Mouse (Mus musculus): ENCODE data around the gene Lamp2. TPM values are rescaled to one million over a fixed set of nuclear protein-coding genes. Genes with fewer than 3 reads are reported as not detected.

Gene Lamp2
- 71.7 TPM for polyA plus RNA-seq (2017; shearing (Covaris generic))

GRCm38 (mm10) chrX:38455890-38456634 lies at the start of gene Lamp2:
Lamp2 (minus strand) TSS chrX:38456454.

Other genes starting within 250 kb of the Lamp2 start
- 0.98 TPM for gene Tmem255a, start 204.0 kb downstream of the Lamp2 start, polyA plus RNA-seq (2017; shearing (Covaris generic))
- not detected for gene Atp1b4, start 140.3 kb downstream of the Lamp2 start, polyA plus RNA-seq (2017; shearing (Covaris generic))
- 43.4 TPM for gene Cul4b, start 119.7 kb upstream of the Lamp2 start, polyA plus RNA-seq (2017; shearing (Covaris generic))
- gene Mcts1, start 144.1 kb upstream of the Lamp2 start, polyA plus RNA-seq (2017; shearing (Covaris generic)), result 153 TPM
- gene C1galt1c1, start 178.6 kb upstream of the Lamp2 start, polyA plus RNA-seq (2017; shearing (Covaris generic)), result 24.6 TPM